In the genomic region with DNA sequence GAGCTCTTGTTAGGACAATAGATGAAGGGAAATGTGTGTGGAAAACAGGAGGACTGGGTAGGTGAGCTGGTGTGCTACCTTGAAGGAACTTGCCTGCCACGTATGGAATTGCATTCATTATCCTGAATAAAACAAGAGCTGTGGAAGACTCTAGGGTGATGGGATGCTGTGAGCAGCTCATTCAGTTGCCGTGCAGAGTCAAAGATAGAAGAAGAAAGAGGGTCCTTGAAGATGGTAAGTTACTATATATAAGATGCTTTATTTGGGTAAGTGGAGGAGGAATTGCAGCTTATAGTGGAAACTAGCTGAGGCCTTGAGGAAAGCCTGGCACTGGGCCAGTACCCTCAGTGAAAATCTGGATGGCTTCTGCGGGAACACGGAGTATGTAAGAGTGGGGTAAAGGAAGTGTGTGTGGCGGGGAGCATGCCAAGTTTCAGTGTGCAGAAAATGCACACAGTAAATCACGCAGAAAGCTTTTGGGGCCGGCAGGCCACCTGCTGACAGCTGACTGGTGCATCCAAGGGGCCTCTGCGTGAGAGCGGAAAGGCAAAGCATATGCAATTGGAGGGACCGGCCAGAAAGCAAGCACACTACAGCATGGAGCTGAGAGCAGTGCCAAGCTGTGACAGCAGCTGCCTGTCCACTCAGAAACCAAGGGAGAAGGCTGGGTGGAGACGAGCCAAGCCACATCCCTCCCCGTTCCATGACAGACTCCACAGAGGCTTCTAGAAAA, we compare ENCODE assay signal across 8 mouse cellular contexts.
DNase-seq lines count a peak whose midpoint lies in the region; ATAC-seq and TF ChIP-seq lines count a peak whose summit lies in the region.

No protein-coding gene starts in this region.

- H3K4me1 ChIP-seq in hindbrain, postnatal 0 days (ENCODE audit: insufficient read depth, low read length): peaks cover 10% of the 10 kb centered on the region
- peaks cover 10% of the 10 kb centered on the region; the same call in 1 of the 2 replicates for H3K4me1 ChIP-seq in limb, embryonic 14.5 days (ENCODE audit: control insufficient read depth, insufficient read depth, low read length)

- WGBS in hindbrain, postnatal 0 days: 19% methylated on average over 12 of the region's 12 CpGs
- 35% methylated on average over 12 of the region's 12 CpGs for WGBS in limb, embryonic 14.5 days

- H3K36me3 ChIP-seq in hindbrain, postnatal 0 days (ENCODE audit: insufficient read depth, low read length): no peaks in the 10 kb centered on the region
- no peaks in the 10 kb centered on the region for H3K36me3 ChIP-seq in limb, embryonic 14.5 days (ENCODE audit: control insufficient read depth, insufficient read depth, low read length)

- no peak for TF ChIP-seq POLR2A in limb, embryonic 14.5 days (IDR thresholded peaks at IDR 0.05; ENCODE audit: borderline replicate concordance, extremely low read depth, insufficient read depth, insufficient read length)

- peak; percentile 26 to 66 for DNase-seq in gastrocnemius, postnatal 4 days (ENCODE audit: low spot score in 2 of 2)
- no peak for DNase-seq in gastrocnemius, postnatal 36 days
- peak; percentile 88 for DNase-seq in Muller cell, postnatal 12 days (ENCODE audit: inconsistent ontology term)
- DNase-seq in cerebellum, postnatal 14 days: peak; percentile 92
- DNase-seq in hindbrain, postnatal 0 days (ENCODE audit: low spot score): peak; percentile 89
- DNase-seq in limb, embryonic 14.5 days (ENCODE audit: low spot score): peak; percentile 85
- DNase-seq in right cerebral cortex, postnatal 14 days: peak; percentile 88
- DNase-seq in thymus, postnatal 25 days: no peak

- H3K4me2 ChIP-seq in hindbrain, postnatal 0 days (ENCODE audit: low read depth, low read length): peak overlapping the region; percentile 27
- 0 out of 2 replicates have a peak overlapping the region, but pooled peaks have one; percentile 5 for H3K4me2 ChIP-seq in limb, embryonic 14.5 days (replicated peaks; ENCODE audit: low read depth, low read length, severe bottlenecking)

- peak overlapping the region; percentile 59 for H3K27ac ChIP-seq in hindbrain, postnatal 0 days
- H3K27ac ChIP-seq in limb, embryonic 14.5 days (replicated peaks; ENCODE audit: low read depth, low read length): no peak overlapping the region

- no peak for TF ChIP-seq CTCF in hindbrain, postnatal 0 days (IDR thresholded peaks at IDR 0.05; ENCODE audit: low read depth)

- no peak overlapping the region for H3K9ac ChIP-seq in hindbrain, postnatal 0 days (replicated peaks; ENCODE audit: low read length)
- no peak overlapping the region for H3K9ac ChIP-seq in limb, embryonic 14.5 days (ENCODE audit: low read depth, low read length, severe bottlenecking)

- no peaks in the 10 kb centered on the region for H3K9me3 ChIP-seq in hindbrain, postnatal 0 days (ENCODE audit: low read length)
- H3K9me3 ChIP-seq in limb, embryonic 14.5 days (ENCODE audit: control insufficient read depth, low read length): no peaks in the 10 kb centered on the region

- no peaks in the 10 kb centered on the region for H3K27me3 ChIP-seq in hindbrain, postnatal 0 days (ENCODE audit: insufficient read depth, low read length)
- no peaks in the 10 kb centered on the region for H3K27me3 ChIP-seq in limb, embryonic 14.5 days (ENCODE audit: control insufficient read depth, insufficient read depth, low read length)

- H3K4me3 ChIP-seq in hindbrain, postnatal 0 days (ENCODE audit: low read length): no peak overlapping the region
- no peak overlapping the region for H3K4me3 ChIP-seq in limb, embryonic 14.5 days (replicated peaks; ENCODE audit: low read length)

- peak; percentile 98 for ATAC-seq in hindbrain, postnatal 0 days
- ATAC-seq in limb, embryonic 14.5 days (ENCODE audit: low FRiP score, low read depth): peak; percentile 84

- intact Hi-C loops in gastrocnemius, postnatal 36 days (cut with DNase I): no loop called here

Comparison
In these comparisons a context has a peak if more than half of its experiments do, and no peak if none do; other contexts are left out.
1. DNase-seq: peak in gastrocnemius, postnatal 4 days (2 of 2), Muller cell, postnatal 12 days (single experiment), cerebellum, postnatal 14 days (2 of 2), hindbrain, postnatal 0 days (single experiment), limb, embryonic 14.5 days (single experiment) and right cerebral cortex, postnatal 14 days (single experiment); none in gastrocnemius, postnatal 36 days (0 of 2) and thymus, postnatal 25 days (single experiment).